Mouse (Mus musculus): ENCODE data around the gene Atm.

DNA sequence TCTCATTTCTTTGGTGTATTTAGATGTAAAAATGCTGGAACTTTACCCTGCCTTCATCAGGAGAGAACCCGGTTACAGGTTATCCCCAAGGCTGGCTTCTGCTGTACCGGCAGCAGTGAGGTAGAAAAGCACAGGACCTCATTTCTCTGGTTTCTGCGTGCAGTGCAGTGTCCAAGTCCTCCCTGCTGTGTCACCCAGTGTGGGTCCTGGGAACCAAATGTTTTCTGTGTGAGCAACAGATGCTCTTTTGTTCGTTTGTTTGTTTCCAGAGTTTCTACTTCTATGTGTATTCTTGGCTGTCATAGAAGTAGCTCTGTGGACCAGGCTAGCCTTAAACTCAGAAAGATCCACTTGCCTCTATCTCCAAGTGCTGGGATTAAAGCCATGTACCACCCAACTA is 45.3 kb upstream of the Atm start:
- TF ChIP-seq CTCF (IDR thresholded peaks at IDR 0.05; ENCODE audit: low read depth) (no peak), EP300 (IDR thresholded peaks at IDR 0.05; ENCODE audit: low read depth) (no peak)

All from heart, postnatal 0 days (tissue).